Mouse (Mus musculus): ENCODE results near the gene Spata7.

DNA sequence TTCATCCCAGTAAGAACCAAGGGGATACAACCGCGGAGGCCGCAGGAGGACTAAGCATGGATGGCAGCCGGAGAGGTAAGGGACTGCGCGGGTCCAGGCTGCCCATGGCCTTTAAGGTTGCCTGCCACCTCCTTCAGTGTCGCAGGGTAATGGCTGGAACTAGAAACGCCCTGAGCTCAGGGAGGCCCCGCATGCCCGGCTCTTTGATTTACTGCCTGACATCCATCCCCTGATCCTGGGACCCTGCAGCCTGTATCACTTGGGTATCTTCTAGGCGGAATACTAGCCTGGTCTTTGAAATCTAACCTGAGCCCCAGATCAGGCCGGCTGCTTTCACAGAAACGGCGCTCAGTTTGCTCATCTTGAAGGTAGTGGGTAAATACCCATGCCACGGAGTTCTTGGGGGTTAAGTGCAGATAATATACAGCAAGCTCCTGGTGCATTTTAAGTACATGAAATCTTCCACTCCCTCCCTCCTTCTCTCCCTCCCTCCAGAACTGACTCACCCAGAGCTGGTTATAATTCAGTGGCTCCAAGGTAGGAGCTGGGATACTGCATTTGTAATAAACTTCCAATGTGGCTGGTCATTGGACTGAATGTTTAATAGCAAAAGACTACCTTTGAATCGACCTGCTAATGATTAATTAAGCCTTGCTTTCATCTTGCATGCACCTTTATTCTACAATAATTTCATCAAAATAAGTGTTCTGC is 458 bp downstream of the Spata7 start:
- TF ChIP-seq POLR2A (IDR thresholded peaks at IDR 0.05; ENCODE audit: low read depth, low read length): no peak
- TF ChIP-seq CTCF (IDR thresholded peaks at IDR 0.05; ENCODE audit: borderline replicate concordance, insufficient read depth, low read length): no peak
